Mouse (Mus musculus): Measurements from ENCODE around the gene Akr1b3.
A peak's percentile ranks its signal among the peaks of the same experiment; 100 is the strongest.
"Not testable (repeated sequence)": the region's sequence is repeated elsewhere in the genome, so short reads cannot be mapped to it uniquely, and the experiment has no call there.

The Akr1b3 gene

GRCm38 (mm10) chr6:34316854-34317771 is at the start of gene Akr1b3:
TSS of gene Akr1b3 (minus strand) at chr6:34317478.
- peak; percentile 88 to 92 for DNase-seq (ENCODE audit: low spot score in 2 of 2)

GRCm38 (mm10) chr6:34364217-34365136 is 47.2 kb upstream of the Akr1b3 start:
- DNase-seq (ENCODE audit: low spot score in 2 of 2) = no peak

GRCm38 (mm10) chr6:34355841-34356240 is 38.6 kb upstream of the Akr1b3 start:
- no peak for DNase-seq (ENCODE audit: low spot score in 2 of 2)

GRCm38 (mm10) chr6:34355349-34355747 is 38.1 kb upstream of the Akr1b3 start:
- DNase-seq (ENCODE audit: low spot score in 2 of 2) = no peak

- DNase-seq (ENCODE audit: low spot score in 2 of 2) = no peak
Observed at GRCm38 (mm10) chr6:34354354-34355348, 37.4 kb upstream of the Akr1b3 start.

- no peak for DNase-seq (ENCODE audit: low spot score in 2 of 2)
Observed at GRCm38 (mm10) chr6:34353658-34354353, 36.5 kb upstream of the Akr1b3 start, which contains the start of gene Akr1b8. TSS of gene Akr1b8 (plus strand) at chr6:34354119.

GRCm38 (mm10) chr6:34352401-34352800 is 35.1 kb upstream of the Akr1b3 start:
- no peak for DNase-seq (ENCODE audit: low spot score in 2 of 2)

- DNase-seq (ENCODE audit: low spot score in 2 of 2) = not testable (repeated sequence)
Observed at GRCm38 (mm10) chr6:34351481-34351880, 34.2 kb upstream of the Akr1b3 start.

GRCm38 (mm10) chr6:34350037-34350699 is 32.9 kb upstream of the Akr1b3 start:
- no peak for DNase-seq (ENCODE audit: low spot score in 2 of 2)

GRCm38 (mm10) chr6:34346096-34346898 is 29.0 kb upstream of the Akr1b3 start:
- peak; percentile 52 for DNase-seq (ENCODE audit: low spot score in 2 of 2)

GRCm38 (mm10) chr6:34344935-34345334 is 27.7 kb upstream of the Akr1b3 start:
- no peak for DNase-seq (ENCODE audit: low spot score in 2 of 2)

- DNase-seq (ENCODE audit: low spot score in 2 of 2) = no peak
Observed at GRCm38 (mm10) chr6:34344135-34344850, 27.0 kb upstream of the Akr1b3 start.

- no peak for DNase-seq (ENCODE audit: low spot score in 2 of 2)
Observed at GRCm38 (mm10) chr6:34343426-34343825, 26.1 kb upstream of the Akr1b3 start.

- no peak for DNase-seq (ENCODE audit: low spot score in 2 of 2)
Observed at GRCm38 (mm10) chr6:34342476-34342875, 25.2 kb upstream of the Akr1b3 start.

GRCm38 (mm10) chr6:34341991-34342390 is 24.7 kb upstream of the Akr1b3 start:
- DNase-seq (ENCODE audit: low spot score in 2 of 2) = no peak

GRCm38 (mm10) chr6:34337799-34338198 is 20.5 kb upstream of the Akr1b3 start:
- DNase-seq (ENCODE audit: low spot score in 2 of 2) = no peak

- DNase-seq (ENCODE audit: low spot score in 2 of 2) = no peak
Observed at GRCm38 (mm10) chr6:34334673-34335072, 17.4 kb upstream of the Akr1b3 start.

- DNase-seq (ENCODE audit: low spot score in 2 of 2) = not testable (repeated sequence)
Observed at GRCm38 (mm10) chr6:34331804-34332203, 14.5 kb upstream of the Akr1b3 start.
